Mouse (Mus musculus) T-helper 17 cell (primary cell): ENCODE results near the gene Gabrr2.

Experiments used
- in situ Hi-C, 2 experiments: fragments of 300-600 bp; cut with MboI, MseI; formaldehyde crosslinking; loops; 1 replicate in 1 of 2; 2 replicates in 1 of 2; pipeline ENCODE4 v1.15.1; 2025; ENCODE audit warnings: high pct_unique_total_duplicates in 2 of 2

The Gabrr2 gene

GRCm38 (mm10) chr4:33062981-33063380, at the start of gene Gabrr2:
Gabrr2 (plus strand) TSS chr4:33062999.
- in situ Hi-C loops = no loop called here

- in situ Hi-C loops = no loop called here
These were observed 44.3 kb upstream of the Gabrr2 start for GRCm38 (mm10) chr4:33018361-33018999.

- in situ Hi-C loops = loop anchor here in 1 of 2 experiments (5.0 kb wide), 1 partner anchor 72 kb away; the partner anchor contains the start of gene Ankrd6
These were observed 38.4 kb upstream of the Gabrr2 start for GRCm38 (mm10) chr4:33024420-33024819.

GRCm38 (mm10) chr4:33029104-33029503, 33.7 kb upstream of the Gabrr2 start:
- in situ Hi-C loops = no loop called here

- in situ Hi-C loops = no loop called here
These were observed 32.3 kb upstream of the Gabrr2 start for GRCm38 (mm10) chr4:33030264-33031194.

GRCm38 (mm10) chr4:33031195-33031960, 31.4 kb upstream of the Gabrr2 start, which contains the start of gene Ube2j1:
Ube2j1 (plus strand) TSS chr4:33031416.
- in situ Hi-C loops = no loop called here

- in situ Hi-C loops = no loop called here
These were observed 30.8 kb upstream of the Gabrr2 start for GRCm38 (mm10) chr4:33032045-33032444.

GRCm38 (mm10) chr4:33033515-33033914, 29.3 kb upstream of the Gabrr2 start:
- in situ Hi-C loops = no loop called here

- in situ Hi-C loops = loop anchor here in 1 of 2 experiments (5.0 kb wide), 1 partner anchor 72 kb away; no protein-coding TSS in a partner anchor
These were observed 23.0 kb upstream of the Gabrr2 start for GRCm38 (mm10) chr4:33039826-33040225.

- in situ Hi-C loops = no loop called here
These were observed 13.2 kb upstream of the Gabrr2 start for GRCm38 (mm10) chr4:33049601-33050000.

GRCm38 (mm10) chr4:33052055-33052454, 10.7 kb upstream of the Gabrr2 start:
- in situ Hi-C loops = no loop called here

GRCm38 (mm10) chr4:33052650-33053049, 10.1 kb upstream of the Gabrr2 start:
- in situ Hi-C loops = no loop called here

GRCm38 (mm10) chr4:33054426-33054825, 8.4 kb upstream of the Gabrr2 start:
- in situ Hi-C loops = no loop called here

GRCm38 (mm10) chr4:33056317-33056716, 6.5 kb upstream of the Gabrr2 start:
- in situ Hi-C loops = no loop called here

GRCm38 (mm10) chr4:33057890-33058687, 4.7 kb upstream of the Gabrr2 start:
- in situ Hi-C loops = no loop called here

GRCm38 (mm10) chr4:33061158-33061557, 1.6 kb upstream of the Gabrr2 start:
- in situ Hi-C loops = no loop called here

- in situ Hi-C loops = no loop called here
These were observed 2.2 kb downstream of the Gabrr2 start for GRCm38 (mm10) chr4:33064986-33065385.

GRCm38 (mm10) chr4:33066223-33066960, 3.6 kb downstream of the Gabrr2 start:
- in situ Hi-C loops = no loop called here

GRCm38 (mm10) chr4:33067331-33067730, 4.5 kb downstream of the Gabrr2 start:
- in situ Hi-C loops = no loop called here

- in situ Hi-C loops = no loop called here
These were observed 5.0 kb downstream of the Gabrr2 start for GRCm38 (mm10) chr4:33067826-33068225.
